Mouse (Mus musculus) T-helper 1 cell (primary cell): ENCODE measurements around the gene Sec14l3.
"Not testable (repeated sequence)": the region's sequence is repeated elsewhere in the genome, so short reads cannot be mapped to it uniquely, and the experiment has no call there.

Experiments
- in situ Hi-C: fragments of 300-600 bp; cut with MboI, MseI; formaldehyde crosslinking; loops from one replicate; pipeline ENCODE4 v1.15.1; 2025; ENCODE audit warnings: high pct_unique_total_duplicates

The Sec14l3 gene

GRCm38 (mm10) chr11:4064627-4065122 is at the start of gene Sec14l3:
TSS of gene Sec14l3 (plus strand) at chr11:4064841.
- in situ Hi-C loops, result no loop called here

- in situ Hi-C loops, result not testable (repeated sequence)
Observed at GRCm38 (mm10) chr11:4015796-4016195, 48.8 kb upstream of the Sec14l3 start.

- in situ Hi-C loops, result not testable (repeated sequence)
Observed at GRCm38 (mm10) chr11:4022111-4022510, 42.5 kb upstream of the Sec14l3 start.

GRCm38 (mm10) chr11:4023321-4023720 is 41.3 kb upstream of the Sec14l3 start:
- in situ Hi-C loops, result no loop called here

GRCm38 (mm10) chr11:4027066-4027465 is 37.6 kb upstream of the Sec14l3 start:
- in situ Hi-C loops, result no loop called here

GRCm38 (mm10) chr11:4027561-4028334 is 36.9 kb upstream of the Sec14l3 start:
- in situ Hi-C loops, result no loop called here

- in situ Hi-C loops, result no loop called here
Observed at GRCm38 (mm10) chr11:4029343-4029742, 35.3 kb upstream of the Sec14l3 start.

- in situ Hi-C loops, result no loop called here
Observed at GRCm38 (mm10) chr11:4031126-4031941, 33.3 kb upstream of the Sec14l3 start, which contains the start of gene Sec14l4. TSS of gene Sec14l4 (plus strand) at chr11:4031462.

GRCm38 (mm10) chr11:4031961-4032360 is 32.7 kb upstream of the Sec14l3 start:
- in situ Hi-C loops, result no loop called here

GRCm38 (mm10) chr11:4033471-4033870 is 31.2 kb upstream of the Sec14l3 start:
- in situ Hi-C loops, result no loop called here

- in situ Hi-C loops, result no loop called here
Observed at GRCm38 (mm10) chr11:4034169-4034568, 30.5 kb upstream of the Sec14l3 start.

- in situ Hi-C loops, result no loop called here
Observed at GRCm38 (mm10) chr11:4035116-4035892, 29.3 kb upstream of the Sec14l3 start.

- in situ Hi-C loops, result no loop called here
Observed at GRCm38 (mm10) chr11:4035916-4036315, 28.7 kb upstream of the Sec14l3 start.

GRCm38 (mm10) chr11:4036365-4037084 is 28.1 kb upstream of the Sec14l3 start:
- in situ Hi-C loops, result no loop called here

- in situ Hi-C loops, result no loop called here
Observed at GRCm38 (mm10) chr11:4039951-4040350, 24.7 kb upstream of the Sec14l3 start.

GRCm38 (mm10) chr11:4041123-4041625 is 23.5 kb upstream of the Sec14l3 start:
- in situ Hi-C loops, result no loop called here

GRCm38 (mm10) chr11:4043081-4043480 is 21.6 kb upstream of the Sec14l3 start:
- in situ Hi-C loops, result no loop called here

- in situ Hi-C loops, result no loop called here
Observed at GRCm38 (mm10) chr11:4046526-4046925, 18.1 kb upstream of the Sec14l3 start.

- in situ Hi-C loops, result no loop called here
Observed at GRCm38 (mm10) chr11:4047766-4048165, 16.9 kb upstream of the Sec14l3 start.

- in situ Hi-C loops, result no loop called here
Observed at GRCm38 (mm10) chr11:4048438-4048837, 16.2 kb upstream of the Sec14l3 start.

GRCm38 (mm10) chr11:4053586-4053985 is 11.1 kb upstream of the Sec14l3 start:
- in situ Hi-C loops, result loop anchor here (5.0 kb wide), 1 partner anchor 79 kb away; no protein-coding TSS in a partner anchor
